Mouse (Mus musculus) testis, adult 2 months (tissue): ENCODE data around the gene Cfap61. TPM values are rescaled to one million over a fixed set of nuclear protein-coding genes. Genes with fewer than 3 reads are reported as not detected.

ENCODE experiments used
- H3K27ac ChIP-seq: fragments of 200-500 bp; 2 replicates; pipeline ENCODE4 v1.5.1; 2012; ENCODE audit warnings: low read depth, low read length; ENCODE audit not compliant: control insufficient read depth, insufficient read depth
- H3K27me3 ChIP-seq: fragments of 200-500 bp; 2 replicates; pipeline ENCODE4 v1.6.1; 2012; ENCODE audit warnings: mild to moderate bottlenecking, low read length, moderate library complexity; ENCODE audit not compliant: control insufficient read depth, insufficient read depth
- H3K36me3 ChIP-seq: fragments of 200-500 bp; 2 replicates; pipeline ENCODE4 v1.6.1; 2012; ENCODE audit warnings: mild to moderate bottlenecking, low read length; ENCODE audit not compliant: control insufficient read depth, insufficient read depth
- H3K4me1 ChIP-seq: fragments of 200-500 bp; 2 replicates; pipeline ENCODE4 v1.6.1; 2012; ENCODE audit warnings: low read length; ENCODE audit not compliant: control insufficient read depth, insufficient read depth
- H3K4me3 ChIP-seq: fragments of 200-500 bp; 2 replicates; pipeline ENCODE4 v1.5.1; 2012; ENCODE audit warnings: low read depth, mild to moderate bottlenecking, low read length, moderate library complexity, mixed read lengths; ENCODE audit not compliant: control insufficient read depth
- CTCF ChIP-seq: fragments of 200-500 bp; IDR thresholded peaks from 2 replicates; pipeline ENCODE4 v1.5.1; 2012; ENCODE audit warnings: low read depth, mild to moderate bottlenecking, inconsistent platforms, low read length, moderate library complexity; ENCODE audit not compliant: control insufficient read depth, insufficient read depth, insufficient replicate concordance
- POLR2A ChIP-seq: fragments of 200-500 bp; IDR thresholded peaks from 2 replicates; pipeline ENCODE4 v1.6.1; 2012; ENCODE audit warnings: low read depth, mild to moderate bottlenecking, inconsistent platforms, low read length, moderate library complexity; ENCODE audit not compliant: control insufficient read depth
- polyA plus RNA-seq: library from polyadenylated mRNA; depleted of rRNA; stranded (reverse); fragments of >200 nt; gene quantifications from 2 replicates; pipeline ENCODE4 v1.2.3, GENCODE M21; 2012

Gene Cfap61
- polyA plus RNA-seq, 1 experiment = 83.5 TPM

- Histone ChIP-seq H3K27ac (peak overlapping the region; percentile 74), H3K27me3 (no peaks in the 10 kb centered on the region), H3K36me3 (no peaks in the 10 kb centered on the region), H3K4me3 (peak overlapping the region; percentile 87), H3K4me1 (peaks cover 5% of the 10 kb centered on the region)
- TF ChIP-seq POLR2A (no peak; the same call in 1 of the 2 replicates), CTCF (no peak)
These were observed 164.5 kb downstream of the Cfap61 start for GRCm38 (mm10) chr2:146098853-146099717.

- H3K4me1 ChIP-seq = peaks cover 5% of the 10 kb centered on the region
- H3K36me3 ChIP-seq = no peaks in the 10 kb centered on the region
- H3K4me3 ChIP-seq = no peak overlapping the region
- H3K27me3 ChIP-seq = no peaks in the 10 kb centered on the region
- no peak overlapping the region for H3K27ac ChIP-seq
- TF ChIP-seq POLR2A (no peak), CTCF (no peak)
These were observed 165.3 kb downstream of the Cfap61 start for GRCm38 (mm10) chr2:146099838-146100237.

GRCm38 (mm10) chr2:146100489-146101060 lies 166.0 kb downstream of the Cfap61 start:
- no peak for TF ChIP-seq POLR2A
- TF ChIP-seq CTCF = no peak
- no peak overlapping the region for H3K27ac ChIP-seq
- H3K4me1 ChIP-seq = peaks cover 5% of the 10 kb centered on the region
- H3K4me3 ChIP-seq = no peak overlapping the region
- no peaks in the 10 kb centered on the region for H3K36me3 ChIP-seq
- no peaks in the 10 kb centered on the region for H3K27me3 ChIP-seq

- no peak for TF ChIP-seq CTCF
- no peak for TF ChIP-seq POLR2A
- H3K4me1 ChIP-seq = peaks cover 5% of the 10 kb centered on the region
- H3K36me3 ChIP-seq = no peaks in the 10 kb centered on the region
- H3K27me3 ChIP-seq = no peaks in the 10 kb centered on the region
- H3K4me3 ChIP-seq = no peak overlapping the region
- no peak overlapping the region for H3K27ac ChIP-seq
These were observed 168.0 kb downstream of the Cfap61 start for GRCm38 (mm10) chr2:146102600-146102999.

GRCm38 (mm10) chr2:146105341-146105740 lies 170.8 kb downstream of the Cfap61 start:
- Histone ChIP-seq H3K36me3 (no peaks in the 10 kb centered on the region), H3K27ac (no peak overlapping the region), H3K4me1 (no peaks in the 10 kb centered on the region), H3K27me3 (no peaks in the 10 kb centered on the region), H3K4me3 (no peak overlapping the region)
- TF ChIP-seq POLR2A = no peak
- TF ChIP-seq CTCF = no peak

GRCm38 (mm10) chr2:146107980-146108379 lies 173.4 kb downstream of the Cfap61 start:
- Histone ChIP-seq H3K27ac (no peak overlapping the region), H3K4me3 (no peak overlapping the region), H3K27me3 (no peaks in the 10 kb centered on the region), H3K4me1 (no peaks in the 10 kb centered on the region), H3K36me3 (no peaks in the 10 kb centered on the region)
- TF ChIP-seq POLR2A = no peak
- TF ChIP-seq CTCF = no peak

GRCm38 (mm10) chr2:146109921-146110320 lies 175.3 kb downstream of the Cfap61 start:
- H3K36me3 ChIP-seq = no peaks in the 10 kb centered on the region
- H3K4me3 ChIP-seq = no peak overlapping the region
- no peaks in the 10 kb centered on the region for H3K27me3 ChIP-seq
- H3K27ac ChIP-seq = no peak overlapping the region
- H3K4me1 ChIP-seq = no peaks in the 10 kb centered on the region
- TF ChIP-seq POLR2A (no peak), CTCF (no peak)
